In genomic region chr10:95767526-95768161, GRCm38 (mm10) we compare ENCODE assay signal across 21 mouse cellular contexts.
DNase-seq lines count a peak whose midpoint lies in the region; ATAC-seq and TF ChIP-seq lines count a peak whose summit lies in the region.
"Had no signal": no experiment of that assay in that cellular context is flagged by ENCODE, and none has a peak within 500 bp of the region (broad histone marks: within the 10 kb centered on the region; RNA-seq: fewer than 3 reads in every experiment).

No protein-coding gene starts in this region.

- H3K9ac ChIP-seq in kidney, embryonic 15.5 days, result no peak overlapping the region
- H3K9ac ChIP-seq: midbrain, embryonic 13.5 days; neural tube, embryonic 13.5 days had no signal

- no peaks in the 10 kb centered on the region for H3K9me3 ChIP-seq in kidney, embryonic 15.5 days (replicated peaks)
- H3K9me3 ChIP-seq: embryonic facial prominence, embryonic 10.5 days; hindbrain, embryonic 10.5 days; midbrain, embryonic 13.5 days; neural tube, embryonic 13.5 days had no signal

- WGBS in kidney, embryonic 15.5 days, result 24% methylated on average over 7 of the region's 7 CpGs
- WGBS in bone marrow, adult 2 months, result 20% methylated on average over 7 of the region's 7 CpGs
- 87% methylated on average over 5 of the region's 7 CpGs for WGBS in cerebellum, adult 2 months

- H3K27me3 ChIP-seq in kidney, embryonic 15.5 days, result no peaks in the 10 kb centered on the region
- no peaks in the 10 kb centered on the region for H3K27me3 ChIP-seq in cerebellum, adult 2 months (ENCODE audit: control insufficient read depth, insufficient read depth, low read length)
- H3K27me3 ChIP-seq: midbrain, embryonic 13.5 days; neural tube, embryonic 13.5 days had no signal

- ATAC-seq in kidney, embryonic 15.5 days (replicated peaks; ENCODE audit: low FRiP score), result 0 out of 2 replicates have a peak, but pooled peaks have one; percentile 29
- ATAC-seq in megakaryocyte, adult 5-6 weeks (ENCODE audit: poor library complexity, severe bottlenecking), result peak; percentile 65
- ATAC-seq: activated CD4-positive, CD25-positive, alpha-beta regulatory T cell, adult 4 months; intestine, postnatal 0 days; midbrain, embryonic 13.5 days had no signal

- no peak for TF ChIP-seq POLR2A in bone marrow, adult 2 months (IDR thresholded peaks at IDR 0.05; ENCODE audit: borderline replicate concordance, control insufficient read depth, low read depth, low read length)
- TF ChIP-seq POLR2A in cerebellum, adult 2 months (IDR thresholded peaks at IDR 0.05; ENCODE audit: borderline replicate concordance, insufficient read depth, low read length), result no peak

- no peak for TF ChIP-seq CTCF in bone marrow, adult 2 months (IDR thresholded peaks at IDR 0.05; ENCODE audit: control insufficient read depth, insufficient read depth, low read length)
- no peak for TF ChIP-seq CTCF in cerebellum, adult 2 months (IDR thresholded peaks at IDR 0.05; ENCODE audit: borderline replicate concordance, insufficient read depth, low read depth, low read length)

- no peak for DNase-seq in kidney, postnatal 25 days
- DNase-seq in 3T3-L1 (ENCODE audit: low read depth, low spot score), result peak; percentile 63
- no peak for DNase-seq in cerebellum, adult 2 months
- DNase-seq in layer of hippocampus, adult 18-20 months (ENCODE audit: low spot score in 2 of 2), result no peak
- DNase-seq in spleen, postnatal 4 days (ENCODE audit: low spot score in 2 of 2), result no peak
- DNase-seq: adrenal gland, postnatal 10 days; cerebellum, adult 8-10 months; gastrocnemius, postnatal 25 days; kidney, postnatal 4 days; layer of hippocampus, adult 9-11 months; lung, postnatal 14 days had no signal

- no peak overlapping the region for H3K4me3 ChIP-seq in kidney, embryonic 15.5 days (replicated peaks)
- no peak overlapping the region for H3K4me3 ChIP-seq in bone marrow, adult 2 months (replicated peaks; ENCODE audit: control insufficient read depth, low read depth, low read length)
- H3K4me3 ChIP-seq in cerebellum, adult 2 months (replicated peaks; ENCODE audit: insufficient read depth, low read depth, low read length), result no peak overlapping the region
- H3K4me3 ChIP-seq: embryonic facial prominence, embryonic 10.5 days; hindbrain, embryonic 10.5 days; megakaryocyte, embryonic 14.5 days; midbrain, embryonic 13.5 days; neural tube, embryonic 13.5 days had no signal

- no peaks in the 10 kb centered on the region for H3K36me3 ChIP-seq in kidney, embryonic 15.5 days
- H3K36me3 ChIP-seq: embryonic facial prominence, embryonic 10.5 days; hindbrain, embryonic 10.5 days; midbrain, embryonic 13.5 days; neural tube, embryonic 13.5 days had no signal

- no peak overlapping the region for H3K27ac ChIP-seq in kidney, embryonic 15.5 days
- H3K27ac ChIP-seq in bone marrow, adult 2 months (ENCODE audit: control insufficient read depth, insufficient read depth, low read depth, low read length, poor library complexity), result peak overlapping the region; percentile 67
- H3K27ac ChIP-seq in cerebellum, adult 2 months (ENCODE audit: insufficient read depth, low read length), result no peak overlapping the region
- H3K27ac ChIP-seq: embryonic facial prominence, embryonic 10.5 days; hindbrain, embryonic 10.5 days; midbrain, embryonic 13.5 days; neural tube, embryonic 13.5 days had no signal

- H3K4me2 ChIP-seq in kidney, embryonic 15.5 days, result no peak overlapping the region
- H3K4me2 ChIP-seq: midbrain, embryonic 13.5 days; neural tube, embryonic 13.5 days had no signal

- H3K4me1 ChIP-seq in kidney, embryonic 15.5 days, result peaks cover 12% of the 10 kb centered on the region
- peaks cover 1% of the 10 kb centered on the region; the same call in 1 of the 2 replicates for H3K4me1 ChIP-seq in bone marrow, adult 2 months (ENCODE audit: control insufficient read depth, insufficient read depth, low read length)
- no peaks in the 10 kb centered on the region for H3K4me1 ChIP-seq in cerebellum, adult 2 months (ENCODE audit: control insufficient read depth, insufficient read depth, low read length)
- H3K4me1 ChIP-seq: midbrain, embryonic 13.5 days; neural tube, embryonic 13.5 days had no signal
